Mouse (Mus musculus) spleen, embryonic (tissue): ENCODE data around the gene Wdr62.
"Not testable (repeated sequence)": the region's sequence is repeated elsewhere in the genome, so short reads cannot be mapped to it uniquely, and the experiment has no call there.

Source experiments
- CTCF ChIA-PET: fragments of 350-600 bp; sonication (Branson Sonifier 250); formaldehyde crosslinking; loops from one replicate; lab custom pipeline; 2022; lab: Charles Lee

Wdr62 gene

DNA sequence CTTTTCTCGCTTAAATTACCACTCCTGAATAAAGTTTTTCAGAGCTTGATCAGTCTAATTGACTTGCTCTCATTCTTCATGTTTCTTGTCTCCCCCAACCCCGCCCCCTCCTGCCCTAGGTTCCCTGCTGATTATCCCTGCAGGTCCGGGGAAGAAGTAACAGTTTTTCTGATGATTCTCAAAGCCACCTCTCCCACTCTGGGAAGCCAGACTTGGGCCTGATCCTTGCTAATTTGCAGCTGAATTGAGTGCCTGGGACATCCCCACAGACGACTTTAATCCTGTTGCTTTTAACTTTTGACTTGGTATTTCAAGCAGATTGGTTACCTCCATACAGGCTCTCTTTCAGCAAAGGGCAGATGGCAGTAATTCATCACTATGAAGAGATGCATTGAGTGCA is 69.2 kb downstream of the Wdr62 start:
- CTCF ChIA-PET = no interaction called here

DNA sequence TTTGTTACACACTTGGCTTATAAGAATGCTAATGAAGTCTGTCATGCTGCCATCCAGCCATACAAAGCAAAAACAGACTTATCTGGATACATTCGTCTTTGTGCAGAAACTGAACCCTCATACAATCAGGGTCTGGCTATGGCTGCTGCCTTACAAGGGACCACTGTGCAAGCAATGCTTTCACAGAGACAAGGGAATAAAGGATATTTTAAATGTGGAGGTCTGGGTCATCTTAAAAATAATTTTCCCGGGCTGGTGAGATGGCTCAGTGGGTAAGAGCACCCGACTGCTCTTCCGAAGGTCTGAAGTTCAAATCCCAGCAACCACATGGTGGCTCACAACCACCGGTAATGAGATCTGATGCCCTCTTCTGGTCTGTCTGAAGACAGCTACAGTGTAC is 73.9 kb downstream of the Wdr62 start:
- CTCF ChIA-PET = not testable (repeated sequence)

DNA sequence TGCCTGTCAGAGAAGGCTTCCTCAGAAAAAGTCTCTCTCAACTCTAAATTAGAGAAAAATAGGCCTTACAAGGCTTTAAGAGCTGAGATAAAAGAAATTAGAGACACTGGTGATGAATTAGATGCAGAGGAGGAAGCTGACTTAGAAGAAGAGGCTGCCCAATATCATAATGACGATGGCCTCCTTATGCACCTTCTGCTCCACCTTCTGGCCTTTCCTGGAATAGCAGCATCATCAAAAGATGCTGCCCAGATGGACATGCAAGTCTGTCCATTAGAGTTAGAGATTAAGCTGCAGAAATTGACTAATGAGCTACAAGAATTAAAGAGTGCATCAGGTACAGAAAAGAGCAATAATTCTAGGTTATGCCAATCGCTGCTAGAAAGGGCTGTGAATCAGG is 74.8 kb downstream of the Wdr62 start:
- CTCF ChIA-PET = interaction anchor here (1.3 to 2.1 kb wide), 2 partner anchors 10 to 22 kb away, joined by 5 to 7 read pairs; partner anchors contain the start of gene Cox7a1

DNA sequence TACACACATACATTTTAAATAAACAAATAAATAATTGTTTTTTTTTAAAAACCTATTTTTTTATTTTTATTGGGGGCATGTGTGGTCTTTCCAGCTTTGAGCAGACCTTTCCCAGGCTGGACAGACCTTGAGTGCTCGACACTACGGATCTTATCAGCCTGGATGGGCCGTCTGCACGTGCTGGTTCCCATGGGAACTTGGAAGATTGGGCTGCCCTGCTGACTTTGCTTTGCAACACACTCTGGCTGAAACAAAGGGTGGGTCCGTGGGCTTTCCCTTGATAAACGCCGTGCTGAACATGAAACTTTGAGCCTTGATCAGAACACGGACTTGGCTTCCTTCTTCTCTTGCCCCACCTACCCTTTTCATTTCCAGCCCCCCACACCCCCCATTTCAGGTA is 75.8 kb downstream of the Wdr62 start:
- CTCF ChIA-PET = interaction anchor here (2.1 kb wide), 1 partner anchor 21 kb away, joined by 7 read pairs; the partner anchor contains the start of gene Cox7a1

DNA sequence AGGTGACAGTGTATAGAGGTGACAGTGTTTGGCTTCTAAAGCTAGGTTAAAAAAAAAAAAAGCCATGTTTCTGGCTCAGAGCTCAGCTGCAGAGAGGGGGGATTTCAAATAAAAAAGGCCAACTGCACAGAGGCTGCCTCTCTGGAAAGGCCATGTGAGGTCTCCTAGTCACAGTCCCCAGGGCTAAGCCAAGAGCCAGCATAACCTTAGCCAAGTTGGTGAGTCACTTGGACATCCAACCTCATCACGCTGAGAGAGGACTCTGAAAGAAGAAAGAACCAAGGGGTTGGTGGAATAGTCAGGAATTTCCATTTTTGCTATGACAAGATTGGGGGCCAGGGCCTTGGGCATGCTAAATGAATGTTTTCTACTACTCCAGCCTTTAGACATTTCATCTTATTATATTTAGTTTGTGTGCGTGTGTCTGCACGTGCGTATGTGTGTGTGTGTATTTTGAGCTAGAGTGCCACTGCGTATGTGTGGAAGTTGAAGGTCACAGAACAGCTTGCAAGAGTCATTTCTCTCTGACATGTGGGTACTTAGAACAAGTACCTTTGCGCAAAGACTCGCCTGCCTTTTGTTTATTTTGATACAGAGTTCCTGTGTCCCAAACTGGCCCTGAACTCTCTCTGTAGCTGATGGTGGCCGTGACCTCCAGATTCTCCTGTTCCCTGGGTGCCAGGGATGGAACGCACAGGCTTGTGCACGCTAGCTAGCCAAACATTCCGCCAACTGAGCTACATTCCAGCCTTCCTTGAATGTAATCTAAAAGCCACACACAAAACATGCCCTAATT is 77.1 kb downstream of the Wdr62 start:
- CTCF ChIA-PET = interaction anchor here (0.8 to 2.1 kb wide), 2 partner anchors 13 to 20 kb away, joined by 4 to 7 read pairs; partner anchors contain the start of gene Cox7a1

DNA sequence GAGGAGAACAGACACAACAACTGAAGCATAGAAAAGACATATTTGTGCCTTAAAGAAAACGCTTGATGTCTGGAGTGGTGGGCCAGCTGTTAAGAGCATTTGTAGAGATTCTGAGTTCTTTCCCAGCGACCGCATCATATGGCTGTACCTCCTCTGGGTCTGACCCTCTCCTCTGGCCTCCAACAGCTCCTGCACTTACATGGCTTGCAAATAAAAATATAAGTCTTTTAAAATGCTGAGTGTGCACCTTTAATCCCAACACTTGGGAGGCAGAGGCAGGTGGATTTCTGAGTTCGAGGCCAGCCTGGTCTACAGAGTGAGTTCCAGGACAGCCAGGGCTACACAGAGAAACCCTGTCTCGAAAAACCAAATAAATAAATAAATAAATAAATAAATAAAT is 79.6 kb downstream of the Wdr62 start:
- CTCF ChIA-PET = interaction anchor here (0.6 kb wide), 1 partner anchor 225 kb away, joined by 4 read pairs; no protein-coding TSS in a partner anchor

DNA sequence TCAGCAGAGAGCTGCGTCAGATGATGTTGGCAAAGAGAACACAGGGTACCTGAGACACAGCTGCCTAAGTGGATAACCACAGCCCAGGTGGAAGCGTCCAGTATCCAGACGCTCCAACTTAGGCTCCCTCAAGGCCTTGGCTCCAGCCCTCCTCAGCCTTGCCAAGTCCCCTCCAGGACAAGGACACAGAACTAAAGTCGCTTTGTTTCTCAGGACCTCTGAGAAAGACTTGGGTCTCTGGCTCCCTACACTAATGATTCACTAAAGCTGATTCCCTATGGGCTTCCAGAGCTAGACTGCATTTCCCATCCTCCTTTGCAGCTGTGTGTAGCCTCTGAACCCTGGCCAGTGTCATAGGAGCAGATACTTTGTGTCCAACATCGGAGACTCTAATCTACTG is 80.0 kb downstream of the Wdr62 start:
- CTCF ChIA-PET = no interaction called here

DNA sequence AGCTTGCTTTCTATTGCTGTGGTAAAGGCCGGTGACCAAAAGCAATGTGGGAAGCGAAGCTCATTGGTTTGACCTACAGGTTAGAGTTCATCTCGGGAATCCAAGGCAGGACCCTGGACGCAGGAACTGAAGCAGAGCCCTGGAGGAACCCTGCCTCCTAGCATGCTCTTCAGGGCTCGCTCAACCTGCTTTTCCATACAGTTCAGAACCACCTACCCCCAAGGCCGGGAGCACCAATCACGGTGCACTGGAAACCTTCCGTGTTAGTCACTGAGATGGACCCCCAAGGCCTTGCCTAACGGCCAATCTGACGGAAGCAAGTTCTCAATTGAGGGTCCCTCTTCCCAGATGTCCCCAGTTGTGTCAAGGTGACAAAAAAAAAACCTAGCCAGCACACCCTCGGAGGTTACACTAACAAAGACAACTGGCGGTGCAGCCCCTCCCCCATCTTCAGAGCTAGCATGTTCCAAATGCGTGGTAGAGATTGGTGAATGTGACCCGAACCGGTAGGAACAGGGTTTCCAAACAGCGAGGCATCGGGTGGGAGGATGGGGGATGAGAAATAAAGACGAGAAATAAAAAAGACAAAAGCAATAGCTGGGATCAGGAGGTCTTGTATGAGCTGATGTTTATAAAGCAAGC is 80.6 kb downstream of the Wdr62 start:
- CTCF ChIA-PET = no interaction called here

DNA sequence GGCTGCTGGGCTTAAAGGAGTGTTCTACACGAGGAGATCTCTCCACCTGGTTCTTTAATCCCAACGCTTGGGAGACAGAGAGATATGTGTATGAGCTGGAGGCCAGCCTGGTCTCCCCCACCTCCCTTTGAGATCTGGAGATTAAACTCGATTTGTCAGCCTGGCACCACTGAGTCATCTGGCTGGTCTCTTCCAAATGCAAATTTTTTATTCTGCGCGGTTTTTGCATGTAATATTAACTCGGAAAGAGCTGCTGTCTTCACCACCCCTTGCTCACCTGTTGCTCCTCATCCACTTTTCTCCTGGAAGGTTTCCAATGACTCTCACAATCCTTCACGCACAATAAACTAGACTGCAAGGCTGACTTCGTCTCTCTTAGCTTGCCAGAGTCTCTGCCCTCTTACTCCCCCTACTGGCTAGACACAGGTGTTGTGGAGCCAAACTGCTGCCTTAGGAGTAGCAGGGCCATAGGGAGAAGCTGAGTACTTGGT is 81.7 kb downstream of the Wdr62 start, which contains the start of gene Capns1:
TSS of gene Capns1 (minus strand) at position 331 of the 491 bp plus-strand sequence.
- CTCF ChIA-PET = interaction anchor here (1.0 kb wide), 1 partner anchor 16 kb away, joined by 4 read pairs; no protein-coding TSS in a partner anchor

DNA sequence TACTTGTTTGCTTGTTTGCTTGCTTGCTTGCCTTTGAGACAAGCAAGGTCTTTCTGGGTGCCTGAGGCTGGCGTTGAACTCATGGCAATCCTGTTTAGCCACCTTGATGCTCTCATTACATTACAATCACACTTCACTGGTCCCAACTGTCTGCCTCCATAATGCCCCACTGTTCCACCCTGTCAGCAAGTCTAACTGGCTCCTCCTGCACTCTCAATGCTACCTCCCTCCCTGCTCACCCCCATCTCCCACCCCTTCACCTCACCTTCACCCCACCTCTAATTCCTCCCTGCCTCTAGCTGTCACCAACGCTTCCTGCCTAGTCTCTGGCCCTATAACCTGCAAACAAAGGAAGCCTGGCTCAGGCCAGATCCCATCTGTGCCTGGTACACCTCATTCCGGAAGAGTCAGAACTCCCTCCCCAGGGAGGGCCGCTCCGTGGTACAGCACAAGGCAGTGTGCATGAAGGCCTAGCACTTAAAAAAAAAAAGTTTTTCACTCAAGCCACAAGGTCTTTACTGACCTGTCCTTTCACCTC is 82.6 kb downstream of the Wdr62 start:
- CTCF ChIA-PET = no interaction called here

DNA sequence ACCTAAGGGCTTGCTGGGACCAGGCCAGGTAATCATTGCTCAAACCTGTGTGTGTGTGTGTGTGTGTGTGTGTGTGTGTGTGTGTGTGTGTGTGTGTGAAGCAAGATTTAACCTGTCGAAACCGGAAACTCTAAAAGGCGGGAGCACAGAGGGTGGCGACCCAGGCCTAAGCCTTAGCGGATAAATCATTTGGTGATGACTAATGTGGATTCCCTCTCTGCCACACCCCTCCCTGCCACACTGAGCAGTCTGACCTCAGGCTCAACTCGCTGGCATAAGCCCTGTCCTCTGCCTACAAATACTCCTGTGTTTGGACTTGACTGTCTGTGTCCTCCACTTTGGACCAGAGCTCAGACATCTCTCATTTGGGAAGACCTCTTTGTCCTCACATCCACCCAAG is 84.0 kb downstream of the Wdr62 start:
- CTCF ChIA-PET = no interaction called here

DNA sequence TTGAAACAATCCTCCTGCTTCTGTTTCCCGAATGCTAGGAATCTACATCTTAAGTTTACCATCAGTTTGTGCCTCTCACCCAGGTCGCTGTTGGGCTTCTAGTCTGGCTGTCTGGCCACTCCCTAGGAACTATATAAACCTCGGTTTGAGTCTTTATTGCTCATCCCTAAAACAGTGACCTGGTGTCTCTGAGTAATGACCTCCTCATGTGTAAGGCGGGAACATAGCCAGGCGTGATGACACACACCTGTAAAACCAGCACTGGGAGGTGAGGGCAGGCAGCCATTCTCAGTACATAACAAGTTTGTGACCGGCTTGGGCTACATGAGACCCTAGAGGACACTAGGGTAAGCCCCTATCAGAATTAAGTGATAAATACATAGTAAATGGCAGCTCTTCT is 84.8 kb downstream of the Wdr62 start:
- CTCF ChIA-PET = interaction anchor here (0.6 to 1.0 kb wide), 2 partner anchors 10 to 211 kb away, joined by 3 to 5 read pairs; no protein-coding TSS in a partner anchor

DNA sequence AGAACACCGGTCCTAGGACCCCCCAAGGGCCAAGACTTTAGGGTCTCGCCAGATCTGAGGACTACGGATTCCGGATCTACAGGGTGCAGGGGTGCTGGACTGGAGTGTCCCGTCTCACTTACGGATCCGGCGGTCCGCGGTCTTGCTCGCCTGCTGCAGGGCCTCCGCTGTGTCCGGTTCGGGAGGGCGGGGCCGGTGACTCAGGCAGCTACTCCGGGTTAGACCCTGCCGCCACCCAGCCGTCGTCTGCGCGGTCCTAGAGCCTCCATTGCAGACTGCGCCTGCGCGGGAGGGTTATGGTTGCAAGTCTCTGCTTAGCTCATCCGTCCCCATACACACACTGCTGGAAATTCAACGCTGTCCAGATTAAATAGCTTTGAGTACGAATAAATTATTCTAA is 85.3 kb downstream of the Wdr62 start:
- CTCF ChIA-PET = interaction anchor here (0.6 to 1.0 kb wide), 4 partner anchors 10 to 210 kb away, joined by 3 to 5 read pairs (median 3); no protein-coding TSS in a partner anchor

DNA sequence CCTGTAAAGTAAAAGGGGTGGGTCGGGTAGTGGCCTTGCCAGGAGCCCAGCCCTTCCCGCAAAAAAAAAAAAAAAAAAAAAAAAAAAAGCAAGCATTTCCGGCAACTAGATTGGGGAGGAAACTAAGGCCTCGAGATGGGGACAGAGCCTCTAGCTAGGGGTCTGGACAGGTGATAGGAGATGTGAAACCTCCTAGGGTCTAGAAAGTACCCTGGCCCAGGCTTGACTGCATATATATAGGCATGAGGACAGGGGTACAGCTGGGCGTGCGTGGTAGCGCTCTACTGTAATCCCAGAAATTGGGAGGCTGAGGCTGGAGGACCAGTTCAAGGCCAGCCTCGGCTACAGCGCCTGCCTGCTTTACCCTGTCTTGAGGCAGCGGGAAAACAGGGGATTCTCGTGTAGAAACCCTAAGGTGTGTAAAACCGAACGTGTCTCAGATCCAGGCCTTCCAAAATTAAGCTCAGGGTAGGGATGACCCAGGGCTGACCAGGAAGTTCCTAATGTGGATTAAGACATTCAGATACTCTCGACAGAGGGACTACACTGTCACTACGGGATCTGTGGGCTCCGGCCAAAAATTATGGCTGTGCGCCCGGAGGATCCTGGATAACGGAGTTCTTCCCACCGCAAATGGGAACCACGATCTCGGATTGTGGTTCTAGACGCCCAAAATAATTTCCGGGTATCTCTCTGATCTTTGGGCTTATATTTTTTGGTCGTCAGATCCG is 86.0 kb downstream of the Wdr62 start:
- CTCF ChIA-PET = interaction anchor here (0.6 to 1.0 kb wide), 6 partner anchors 10 to 569 kb away, joined by 3 to 10 read pairs (median 7); partner anchors contain the start of gene Cox7a1

DNA sequence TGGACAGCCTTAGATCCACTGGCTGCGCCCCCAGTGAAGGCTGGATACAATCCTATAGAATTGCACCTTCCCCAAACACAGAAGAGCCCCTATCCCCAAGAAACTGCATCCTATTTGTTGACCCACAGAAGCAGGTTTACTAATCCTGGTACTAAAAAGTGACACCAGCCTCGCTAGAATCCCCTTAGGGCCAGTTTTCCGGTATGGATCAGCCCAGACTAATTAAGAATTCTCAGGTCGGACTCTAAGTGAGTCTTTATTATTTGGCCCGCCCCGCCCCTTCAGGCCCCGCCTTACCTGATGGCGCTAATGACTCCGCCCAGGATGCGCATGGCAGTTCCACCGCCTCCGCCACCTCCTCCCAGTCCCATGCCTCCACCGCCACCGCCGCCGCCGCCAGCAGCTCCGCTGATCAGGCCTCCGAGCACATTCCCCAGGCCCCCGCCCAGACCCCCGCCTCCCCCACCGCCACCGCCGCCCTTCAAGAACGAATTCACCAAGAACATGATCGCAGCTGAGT is 86.6 kb downstream of the Wdr62 start:
- CTCF ChIA-PET = interaction anchor here (0.6 to 0.7 kb wide), 3 partner anchors 9 to 569 kb away, joined by 9 to 10 read pairs (median 9); partner anchors contain the start of gene Cox7a1

DNA sequence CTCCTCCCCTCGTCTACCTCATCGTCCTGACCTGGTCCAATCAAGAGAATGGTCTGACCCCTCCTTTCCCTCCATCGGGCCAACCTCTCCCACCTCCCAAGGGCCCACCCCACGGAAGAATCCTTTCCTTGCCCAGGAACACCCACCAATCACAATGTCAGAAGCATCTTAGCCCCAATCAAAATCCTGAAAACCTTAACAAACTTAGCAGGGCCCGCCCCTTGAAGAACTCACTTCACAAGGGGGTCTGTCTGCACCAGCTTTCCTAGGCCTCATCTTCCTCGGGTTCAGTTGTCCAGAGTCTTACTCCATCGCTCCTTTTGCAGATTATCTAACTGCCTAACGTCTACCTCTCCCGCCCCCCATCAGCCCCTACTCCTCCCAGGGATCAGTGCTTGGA is 87.2 kb downstream of the Wdr62 start:
- CTCF ChIA-PET = no interaction called here

DNA sequence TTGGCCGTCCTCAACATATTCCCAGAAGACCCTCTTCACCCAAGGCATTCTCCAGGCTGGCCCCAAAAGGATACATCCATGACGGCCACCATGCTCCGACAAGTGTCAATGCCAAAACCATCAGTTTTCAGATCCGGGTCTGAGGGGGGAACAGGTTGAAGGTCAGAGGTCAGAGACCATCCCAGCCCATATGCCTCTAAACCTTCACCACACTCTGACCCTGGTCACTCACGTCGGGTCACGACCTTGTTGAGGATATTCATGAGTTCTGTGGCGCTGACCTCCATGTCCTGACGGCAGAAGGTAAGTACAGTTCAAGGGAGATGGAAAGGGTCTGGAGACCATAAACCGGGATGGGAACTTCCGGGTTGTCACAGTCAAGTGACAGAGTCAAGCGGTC is 88.1 kb downstream of the Wdr62 start:
- CTCF ChIA-PET = no interaction called here
